Mouse (Mus musculus) Muller cell, postnatal 12 days (primary cell): ENCODE results near the gene Zg16.

Source experiments
- DNase-seq: peaks from one replicate; pipeline ENCODE4 v3.0.0-alpha.2; 2015; ENCODE audit errors: inconsistent ontology term

Gene Zg16

DNA sequence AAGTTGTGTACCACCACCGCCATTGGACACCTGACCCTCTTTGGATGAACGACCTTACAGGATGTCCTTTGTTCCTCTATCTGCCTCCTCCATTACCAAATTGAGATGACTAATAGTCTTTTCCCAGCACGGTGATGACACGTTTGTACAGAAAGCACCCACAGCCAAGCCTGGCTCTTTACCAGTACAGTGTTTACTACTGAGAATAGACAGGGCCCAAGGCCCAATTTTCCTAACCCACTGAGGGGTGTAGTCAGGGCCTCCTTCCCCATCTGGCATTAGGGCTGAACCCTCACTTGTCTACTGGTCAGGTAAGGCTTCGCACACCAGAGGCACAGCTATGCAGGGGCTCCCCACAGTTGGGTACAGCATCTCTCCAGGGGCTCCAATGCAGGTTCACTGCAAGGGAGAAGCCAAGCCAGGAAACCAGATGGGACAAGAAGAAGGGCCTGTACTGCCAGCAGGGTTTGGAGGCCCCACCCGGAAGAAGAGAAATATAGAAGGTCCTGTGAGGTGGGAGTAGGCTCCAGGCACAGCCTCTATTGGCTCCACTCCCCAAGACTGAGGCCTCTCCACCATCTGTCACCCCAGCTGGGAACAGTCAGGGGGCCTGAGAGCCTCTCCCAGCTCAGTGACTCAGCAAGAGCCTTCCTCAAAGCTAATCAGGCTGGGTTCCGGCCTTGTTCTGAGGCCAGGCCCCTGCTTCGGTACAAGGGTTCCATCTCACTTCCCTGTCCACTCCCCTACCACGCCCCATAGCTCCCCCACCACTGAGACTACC lies 78.7 kb downstream of the Zg16 start:
- peak; percentile 70 for DNase-seq

DNA sequence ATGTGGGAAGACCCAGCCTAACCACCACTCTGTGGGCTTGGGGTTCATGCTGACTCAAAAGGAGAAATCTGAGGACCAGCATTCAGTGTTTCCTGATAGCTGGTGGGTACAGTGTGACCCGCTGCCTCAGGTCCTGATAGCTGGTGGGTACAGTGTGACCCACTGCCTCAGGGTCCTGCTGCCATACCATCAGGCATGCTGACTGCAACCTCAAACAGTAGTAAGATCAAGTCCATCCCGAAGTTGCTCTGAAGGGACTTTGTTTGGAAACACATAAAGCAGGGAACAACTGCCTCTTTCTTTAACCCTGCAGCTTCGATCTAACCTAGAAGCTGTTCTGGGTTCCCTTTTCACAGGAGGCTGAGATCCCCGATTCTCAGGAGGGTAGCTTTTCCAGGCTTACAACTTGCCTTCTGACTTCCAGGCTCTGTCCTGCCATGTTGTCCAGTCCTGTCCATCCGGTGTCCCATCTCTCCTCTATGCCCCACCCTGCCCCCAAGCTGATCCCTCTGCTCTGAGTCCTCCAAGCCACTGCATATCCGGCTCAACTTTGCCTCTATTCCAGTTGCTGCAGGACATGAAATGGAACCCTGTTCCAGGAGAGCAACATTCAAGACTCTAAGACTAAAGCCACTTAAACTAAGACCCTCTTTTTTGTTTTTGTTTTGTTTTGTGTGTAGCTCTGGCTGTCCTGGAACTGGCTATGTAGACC lies 79.7 kb downstream of the Zg16 start:
- no peak for DNase-seq

DNA sequence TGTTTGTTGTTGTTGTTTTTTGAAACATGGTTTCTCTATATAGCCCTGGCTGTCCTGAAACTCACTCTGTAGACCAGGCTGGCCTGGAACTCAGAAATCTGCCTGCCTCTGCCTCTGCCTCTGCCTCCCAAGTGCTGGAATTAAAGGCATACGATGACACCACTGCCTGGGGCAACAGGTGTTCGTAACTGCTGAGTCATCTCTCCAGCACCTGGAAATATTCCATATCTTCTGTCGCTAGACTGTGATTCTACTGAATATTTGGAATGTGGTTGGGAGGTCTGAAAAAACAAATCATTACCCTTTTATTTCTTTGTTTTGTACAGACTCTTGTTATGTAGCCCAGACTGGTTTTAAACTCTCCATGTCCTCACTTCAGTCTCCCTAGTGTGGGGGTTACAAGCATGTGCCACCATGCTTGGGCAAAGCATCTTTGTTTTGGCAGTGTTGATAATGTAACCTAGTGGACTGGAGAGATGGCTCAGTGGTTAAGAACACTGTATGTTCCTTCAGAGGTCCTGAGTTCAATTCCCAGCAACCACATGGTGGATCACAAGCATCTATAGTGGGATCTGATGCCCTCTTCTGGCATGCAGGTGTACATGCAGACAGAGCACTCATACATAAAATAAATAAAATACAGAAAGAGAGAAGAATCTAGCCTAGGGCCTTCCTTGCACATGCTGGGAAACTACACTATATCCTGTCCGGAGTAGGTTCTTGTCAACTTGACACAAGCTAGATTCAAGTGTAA lies 82.8 kb downstream of the Zg16 start:
- no peak for DNase-seq

DNA sequence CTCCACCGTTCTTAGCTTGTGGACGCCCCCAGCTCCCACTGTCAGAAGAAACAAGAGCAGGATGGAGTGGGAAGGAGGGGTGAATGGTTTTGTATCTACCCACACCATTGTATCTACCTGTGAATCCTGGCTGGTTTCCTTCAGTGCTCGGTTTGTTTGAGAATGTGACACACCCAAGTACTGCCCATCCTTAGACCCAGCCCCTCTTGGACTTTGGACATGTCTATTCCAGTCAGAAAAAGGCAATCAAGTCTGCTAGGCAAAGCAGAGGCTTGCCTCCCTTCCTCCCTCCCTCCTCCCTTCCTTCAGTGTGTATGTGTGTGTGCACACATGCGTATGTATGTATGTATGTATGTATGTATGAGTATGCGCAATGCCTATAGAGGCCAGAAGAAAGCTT lies 83.5 kb downstream of the Zg16 start:
- no peak for DNase-seq
